Mouse (Mus musculus) T-helper 17 cell (primary cell): ENCODE measurements around the gene Ubald2.

Source experiments
- in situ Hi-C, 2 experiments: fragments of 300-600 bp; cut with MboI, MseI; formaldehyde crosslinking; loops; 1 replicate in 1 of 2; 2 replicates in 1 of 2; pipeline ENCODE4 v1.15.1; 2025; ENCODE audit warnings: high pct_unique_total_duplicates in 2 of 2

Ubald2 gene

DNA sequence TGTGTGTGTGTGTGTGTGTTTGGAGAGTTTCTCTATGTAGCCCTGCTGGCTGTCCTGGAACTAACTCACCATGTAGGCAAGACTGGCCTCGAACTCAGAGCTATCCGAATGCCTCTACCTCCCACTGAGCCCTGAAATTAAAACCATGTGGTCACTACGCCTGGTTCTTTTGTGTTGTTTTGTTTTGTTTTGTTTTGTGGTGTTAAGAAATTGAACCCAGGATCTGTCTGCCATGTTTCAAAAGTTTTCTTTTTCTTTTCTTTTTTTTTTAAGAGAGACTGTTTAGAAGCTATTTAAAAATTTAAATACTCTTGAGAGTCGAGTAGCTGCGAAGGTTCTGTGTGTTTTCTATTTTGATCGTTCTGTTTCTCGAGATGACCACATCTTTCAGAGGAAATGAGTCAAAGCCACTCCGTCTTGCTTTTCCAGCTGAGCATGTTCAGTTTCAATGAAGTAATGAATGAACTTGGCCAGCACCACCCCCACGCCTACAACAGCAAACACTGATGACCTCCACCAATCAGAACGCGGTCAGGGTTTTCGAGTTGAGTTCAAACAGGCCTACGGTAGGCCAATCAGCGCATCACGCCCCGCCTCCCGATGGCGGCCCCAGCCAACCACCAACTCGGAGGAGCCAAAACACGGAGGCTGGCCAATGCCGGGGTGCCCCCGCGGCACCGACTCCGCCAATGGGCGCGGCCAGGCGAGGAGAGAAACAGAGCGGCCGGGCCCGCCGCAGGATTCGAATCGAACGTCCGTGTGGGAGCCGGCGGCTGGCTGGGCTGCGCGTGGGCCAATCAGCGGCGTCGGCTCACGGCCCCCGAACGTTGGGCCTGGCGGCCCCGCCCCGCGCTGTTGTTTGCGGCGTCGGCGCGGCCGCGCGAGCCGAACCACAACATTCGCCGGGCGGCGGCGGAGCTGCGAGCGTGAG is at the start of gene Ubald2:
Gene Ubald2 (plus strand): TSS at position 739 of the 931 bp plus-strand sequence.
- in situ Hi-C loops = loop anchor here in 1 of 2 experiments (25.0 kb wide), 1 partner anchor 879 kb away; no protein-coding TSS in a partner anchor

DNA sequence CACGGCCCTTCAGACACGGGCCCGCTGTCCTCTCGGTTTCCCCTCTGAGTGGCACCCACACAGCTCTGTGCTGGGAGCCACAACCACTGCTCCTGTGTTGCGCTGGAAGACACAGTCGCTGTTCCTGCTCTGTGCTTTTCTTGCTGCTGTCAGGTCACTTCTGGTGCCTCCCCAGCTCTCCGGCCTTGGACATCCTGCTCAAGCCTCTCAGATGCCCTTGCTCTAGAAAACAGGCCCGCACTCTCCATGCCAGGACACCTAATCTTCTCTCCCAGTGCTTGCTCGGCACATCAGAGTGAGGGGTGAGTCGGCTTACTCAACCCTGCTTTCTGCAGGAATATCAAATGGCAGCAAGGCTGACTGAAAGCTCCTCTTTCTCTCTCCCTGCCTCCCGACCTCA is 49.7 kb upstream of the Ubald2 start:
- in situ Hi-C loops = loop anchor here in 1 of 2 experiments (10.0 kb wide), 1 partner anchor 1581 kb away; no protein-coding TSS in a partner anchor

DNA sequence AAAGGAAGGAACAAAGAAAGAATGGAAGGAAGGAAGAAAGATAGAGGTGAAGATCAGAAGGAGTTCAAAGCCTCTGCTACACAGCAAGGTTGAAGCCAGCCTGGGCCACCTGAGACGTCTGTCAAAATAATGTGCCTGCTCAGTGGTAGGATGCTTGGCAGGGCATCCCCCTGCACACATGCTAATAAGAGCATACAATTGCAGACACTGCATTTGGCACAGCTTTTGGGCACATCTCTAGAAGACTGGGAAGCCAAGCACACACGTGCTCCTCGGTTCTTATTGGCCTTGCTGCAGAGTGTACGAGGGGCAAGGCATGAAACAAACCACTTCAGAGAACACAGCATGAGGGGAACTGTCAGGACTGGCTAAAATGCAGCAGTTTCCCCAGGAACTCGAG is 47.9 kb upstream of the Ubald2 start:
- in situ Hi-C loops = loop anchor here in 1 of 2 experiments (10.0 kb wide), 1 partner anchor 1579 kb away; no protein-coding TSS in a partner anchor

DNA sequence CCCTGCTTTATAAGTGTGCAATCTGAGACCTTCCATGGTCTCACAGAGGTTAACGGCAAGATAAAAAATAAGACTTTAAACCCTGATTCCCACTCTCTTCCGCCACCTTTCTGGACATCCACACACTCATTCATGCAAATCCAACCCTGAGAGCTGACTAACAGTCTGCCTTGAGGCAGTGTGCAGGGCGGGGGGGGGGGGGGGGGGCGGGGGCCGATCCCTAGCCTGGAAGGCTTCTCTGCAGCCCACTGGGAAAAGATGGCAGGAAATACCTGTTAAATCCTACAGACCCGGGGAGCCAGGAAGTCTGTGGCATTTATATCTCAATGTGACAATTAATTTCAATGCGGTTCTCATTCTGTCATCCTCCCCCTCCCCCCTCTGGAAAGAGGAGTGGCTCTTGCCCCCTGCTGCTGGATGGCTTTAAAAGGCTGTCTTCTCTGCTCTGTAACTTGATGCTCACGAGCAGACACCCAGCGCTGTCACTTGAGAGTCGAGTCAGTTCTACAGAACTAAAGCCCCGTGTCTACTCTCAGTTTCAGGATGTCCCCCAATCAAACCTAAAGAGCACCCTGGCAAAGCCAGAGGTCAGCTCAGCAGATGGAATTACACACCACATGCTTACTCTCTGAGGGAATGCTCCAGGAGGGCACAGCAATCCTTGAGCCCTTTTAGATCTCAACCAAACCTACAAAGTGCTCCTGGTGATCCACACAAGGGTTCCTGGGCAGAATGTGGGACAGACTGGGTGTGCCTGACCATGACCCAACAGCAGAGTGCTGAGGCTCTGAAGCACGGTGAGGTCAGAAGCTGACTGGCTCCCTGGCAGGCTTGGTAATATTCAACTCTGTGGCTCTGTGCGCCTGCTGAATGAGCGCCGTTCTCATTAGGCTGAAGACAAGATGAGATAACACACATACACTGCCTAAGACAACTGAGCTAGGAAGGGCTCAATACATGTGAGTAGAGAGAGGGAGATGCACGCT is 46.5 kb upstream of the Ubald2 start:
- in situ Hi-C loops = loop anchor here in 1 of 2 experiments (10.0 kb wide), 1 partner anchor 1577 kb away; no protein-coding TSS in a partner anchor

DNA sequence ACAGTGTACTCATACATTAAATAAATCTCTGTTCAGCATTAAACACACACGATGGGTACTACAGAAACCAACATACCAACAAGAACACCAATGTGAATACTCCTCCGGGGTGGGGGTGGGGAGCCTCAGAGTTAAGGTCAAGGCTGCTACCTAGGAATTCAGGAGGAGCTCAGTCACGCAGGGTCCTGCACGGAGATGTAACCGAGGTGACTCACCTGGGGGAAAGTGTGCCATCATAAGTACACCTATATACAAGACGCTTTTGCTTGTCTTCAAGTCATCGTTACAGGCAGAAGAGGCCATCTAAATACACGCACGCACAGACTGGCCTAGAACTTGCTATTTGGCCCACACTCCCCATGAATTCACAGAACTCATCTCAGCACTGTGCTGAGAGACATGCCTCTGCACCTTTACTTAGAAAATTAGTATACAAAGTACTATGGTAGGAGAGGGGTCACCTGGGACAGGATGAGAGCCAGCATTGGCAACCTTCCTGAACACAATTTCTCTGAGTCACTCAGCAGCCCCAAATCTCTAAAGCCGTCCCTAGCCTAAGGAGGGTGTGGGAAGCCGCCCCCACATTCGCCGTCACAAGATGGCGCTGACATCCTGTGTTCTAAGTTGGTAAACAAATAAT is 44.9 kb upstream of the Ubald2 start:
- in situ Hi-C loops = loop anchor here in 1 of 2 experiments (10.0 kb wide), 1 partner anchor 1576 kb away; no protein-coding TSS in a partner anchor

DNA sequence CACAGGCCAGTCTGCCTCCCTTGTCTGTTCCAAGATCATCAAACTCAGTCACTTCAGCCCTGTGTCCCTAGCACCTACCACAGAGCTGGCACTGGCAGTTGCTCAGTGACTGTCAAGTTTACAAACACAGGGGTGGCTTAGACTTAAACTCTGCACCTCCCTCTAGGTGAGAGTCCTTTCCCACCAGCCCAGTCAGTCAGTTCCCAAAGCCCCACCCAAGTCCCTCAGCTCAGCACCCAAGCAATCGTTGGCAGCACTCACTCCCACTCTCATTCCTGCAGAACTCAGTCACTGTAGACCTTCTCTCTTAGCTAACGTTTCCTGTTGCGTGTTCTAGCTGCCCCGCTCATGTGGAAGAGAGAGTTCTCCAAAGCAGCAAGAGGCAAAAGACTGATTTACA is 39.1 kb upstream of the Ubald2 start:
- in situ Hi-C loops = loop anchor here in 1 of 2 experiments (5.0 kb wide), 1 partner anchor 48 kb away; no protein-coding TSS in a partner anchor

DNA sequence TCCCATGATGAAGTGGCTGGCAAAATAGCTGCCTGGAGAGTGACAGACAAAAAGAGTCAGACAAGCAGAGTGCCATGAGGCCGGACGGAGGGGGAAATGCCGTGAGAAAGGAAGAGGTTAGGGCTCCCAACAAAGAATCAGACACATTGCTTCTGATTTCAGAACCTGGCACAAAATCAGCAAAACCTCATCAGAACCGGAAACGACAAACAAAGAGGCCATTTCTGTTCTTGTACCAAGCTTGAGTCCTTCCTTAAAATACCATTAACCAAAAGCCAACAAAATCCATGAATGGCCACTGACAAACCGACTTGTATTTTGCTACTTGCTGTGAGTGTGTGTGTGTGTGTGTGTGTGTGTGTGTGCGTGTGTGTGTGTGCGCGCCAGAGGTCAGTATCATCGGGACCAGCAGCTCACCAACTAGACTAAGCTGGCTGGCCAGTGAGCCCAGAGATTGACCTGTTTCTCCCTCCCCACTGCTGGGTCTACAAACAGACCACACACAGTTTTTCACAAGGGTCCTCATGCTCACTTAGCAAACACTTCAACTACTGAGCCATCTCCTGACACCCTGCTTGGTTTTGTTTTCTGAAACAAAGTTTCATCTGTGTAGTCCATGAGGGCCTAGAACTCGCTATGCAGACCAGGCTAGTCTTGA is 37.5 kb upstream of the Ubald2 start:
- in situ Hi-C loops = loop anchor here in 1 of 2 experiments (5.0 kb wide), 1 partner anchor 46 kb away; no protein-coding TSS in a partner anchor

DNA sequence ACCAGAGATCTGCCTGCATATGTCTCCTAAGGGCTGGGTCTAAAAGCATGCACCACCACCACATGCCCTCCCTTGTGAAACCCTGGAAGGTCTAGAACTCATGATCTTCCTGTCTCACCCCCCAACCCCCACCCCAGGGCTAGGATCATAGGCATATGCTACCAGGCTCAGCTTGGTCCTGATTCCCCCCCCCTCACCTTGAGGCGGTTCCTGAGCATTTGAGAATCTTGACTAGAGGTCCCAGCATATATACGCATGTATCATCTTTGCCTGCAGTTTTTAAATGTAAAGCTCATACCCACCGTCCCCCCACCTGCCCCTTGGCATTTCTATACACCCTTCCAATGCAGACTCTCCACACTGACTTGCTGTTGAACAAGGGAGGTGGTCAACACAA is 37.0 kb upstream of the Ubald2 start:
- in situ Hi-C loops = loop anchor here in 1 of 2 experiments (5.0 kb wide), 1 partner anchor 45 kb away; no protein-coding TSS in a partner anchor

DNA sequence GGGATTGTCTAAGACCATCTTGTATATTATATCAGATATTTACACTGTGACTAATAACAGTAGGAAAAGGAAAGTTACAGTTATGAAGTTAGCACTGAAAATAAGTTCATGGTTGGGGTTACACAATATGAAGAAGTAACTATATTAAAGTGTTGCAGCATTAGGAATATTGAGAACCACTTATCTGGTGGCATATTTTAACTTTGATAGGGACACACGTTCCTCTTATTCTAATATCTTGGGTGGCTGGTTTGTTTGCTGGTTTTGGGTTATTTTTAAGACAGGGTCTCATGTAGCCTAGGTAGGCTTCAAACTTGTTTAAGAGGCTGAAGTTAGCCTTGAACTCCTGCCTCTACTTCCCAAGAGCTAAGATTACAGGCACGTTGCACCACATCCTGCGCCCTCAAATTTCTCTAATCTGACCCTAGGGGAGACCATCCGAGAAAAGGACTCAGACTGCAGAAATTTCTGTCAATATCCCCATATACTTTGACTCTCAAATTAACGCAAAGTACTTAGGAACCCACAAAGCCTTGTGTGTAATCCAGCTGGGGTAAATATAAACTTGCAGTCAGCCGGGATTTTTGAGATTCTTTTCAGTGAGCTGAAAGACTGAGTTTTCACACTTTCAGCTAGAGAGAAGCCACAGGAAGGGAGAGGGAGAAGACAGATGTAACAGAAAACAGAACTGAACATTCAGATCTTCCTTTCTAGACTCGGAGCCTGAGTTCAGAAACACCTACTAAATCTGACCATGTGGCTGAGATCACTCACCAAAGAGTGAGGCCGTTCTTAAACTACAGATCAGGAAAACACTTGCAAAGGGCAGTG is 36.2 kb upstream of the Ubald2 start:
- in situ Hi-C loops = loop anchor here in 1 of 2 experiments (5.0 kb wide), 1 partner anchor 45 kb away; no protein-coding TSS in a partner anchor

DNA sequence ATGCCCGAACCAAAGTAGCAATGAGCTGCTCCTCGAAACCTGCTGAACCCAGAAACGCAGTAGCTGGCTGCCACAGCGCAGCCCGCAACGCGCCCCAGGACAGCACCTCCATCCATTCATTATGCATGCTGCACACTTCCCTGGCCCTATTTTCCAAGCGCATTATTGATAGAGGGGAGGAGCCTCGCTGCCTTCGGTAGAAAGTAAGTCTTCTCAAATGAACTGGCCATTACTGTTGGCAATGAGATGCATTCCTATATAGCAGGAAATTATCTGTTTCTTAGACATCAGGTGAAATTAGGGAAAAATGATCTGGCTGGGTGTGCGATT is 35.6 kb upstream of the Ubald2 start:
- in situ Hi-C loops = loop anchor here in 1 of 2 experiments (5.0 kb wide), 1 partner anchor 44 kb away; no protein-coding TSS in a partner anchor

DNA sequence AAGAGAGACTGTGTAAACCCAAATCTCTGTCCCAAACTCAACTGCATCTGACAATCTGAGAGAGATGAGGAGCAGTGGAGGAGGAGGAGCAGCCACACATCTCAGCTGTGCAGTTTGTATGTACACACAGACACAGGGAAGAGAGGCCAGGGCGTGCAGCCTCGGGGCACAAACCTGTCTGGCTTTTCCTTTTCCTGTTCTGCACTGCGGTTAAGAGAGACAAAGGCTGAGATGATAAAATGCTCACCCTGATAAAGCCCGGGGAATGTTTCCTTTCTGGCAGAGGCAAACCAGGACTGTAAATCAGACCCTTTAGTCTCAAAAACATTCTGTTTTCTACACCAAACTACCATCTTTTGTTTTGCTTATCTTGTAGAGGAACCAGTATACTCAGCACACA is 33.3 kb upstream of the Ubald2 start:
- in situ Hi-C loops = loop anchor here (25.0 kb wide), 4 partner anchors 937 to 1937 kb away; partner anchors contain the start of genes Cep295nl (in 1 of the 2), Cyth1 (in 1 of the 2), Nat9 (in 1 of the 2) and Tmem104 (in 1 of the 2)

DNA sequence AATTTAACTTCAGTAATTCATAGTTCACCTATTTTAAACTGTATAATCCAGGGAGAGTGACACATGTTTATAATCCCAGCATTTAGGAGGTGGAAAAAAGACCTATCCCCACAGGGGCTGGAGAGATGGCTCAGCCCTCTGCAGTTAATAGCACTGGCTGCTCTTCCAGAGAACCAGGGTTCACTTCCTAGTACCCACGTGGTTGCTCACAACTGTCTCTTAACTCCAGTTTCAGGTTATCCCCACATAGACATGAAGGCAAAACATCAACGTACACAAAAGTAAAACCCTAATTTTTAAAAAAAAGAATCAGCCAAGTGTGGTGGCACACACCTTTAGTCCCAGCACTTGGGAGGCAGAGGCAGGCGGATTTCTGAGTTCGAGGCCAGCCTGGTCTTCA is 28.3 kb upstream of the Ubald2 start:
- in situ Hi-C loops = loop anchor here (25.0 kb wide), 4 partner anchors 932 to 1932 kb away; partner anchors contain the start of genes Cep295nl (in 1 of the 2), Cyth1 (in 1 of the 2), Nat9 (in 1 of the 2) and Tmem104 (in 1 of the 2)

DNA sequence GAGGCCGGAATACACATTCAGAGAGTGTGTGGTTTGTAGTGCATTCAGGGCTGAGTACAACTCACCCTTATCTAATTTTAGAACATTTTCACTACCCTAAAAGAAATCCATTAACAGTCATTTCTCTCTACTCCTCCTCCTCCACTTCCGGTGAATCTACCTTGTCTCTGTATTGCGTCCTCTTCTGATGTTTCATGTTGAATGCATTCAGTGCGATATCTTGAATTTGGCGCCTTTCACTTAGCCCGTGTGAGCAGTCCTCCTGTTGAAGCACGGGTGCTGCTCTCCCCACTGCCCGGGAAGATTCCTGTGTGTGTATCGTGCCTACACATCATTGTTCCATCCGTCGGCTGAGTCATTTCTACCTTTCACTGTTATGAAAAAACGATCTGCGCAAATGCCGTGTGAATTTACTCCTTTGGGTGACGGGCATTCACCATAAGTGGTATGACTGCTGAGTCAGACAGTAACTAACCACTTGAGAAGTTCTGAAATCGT is 27.6 kb upstream of the Ubald2 start:
- in situ Hi-C loops = loop anchor here (25.0 kb wide), 4 partner anchors 931 to 1931 kb away; partner anchors contain the start of genes Cep295nl (in 1 of the 2), Cyth1 (in 1 of the 2), Nat9 (in 1 of the 2) and Tmem104 (in 1 of the 2)

DNA sequence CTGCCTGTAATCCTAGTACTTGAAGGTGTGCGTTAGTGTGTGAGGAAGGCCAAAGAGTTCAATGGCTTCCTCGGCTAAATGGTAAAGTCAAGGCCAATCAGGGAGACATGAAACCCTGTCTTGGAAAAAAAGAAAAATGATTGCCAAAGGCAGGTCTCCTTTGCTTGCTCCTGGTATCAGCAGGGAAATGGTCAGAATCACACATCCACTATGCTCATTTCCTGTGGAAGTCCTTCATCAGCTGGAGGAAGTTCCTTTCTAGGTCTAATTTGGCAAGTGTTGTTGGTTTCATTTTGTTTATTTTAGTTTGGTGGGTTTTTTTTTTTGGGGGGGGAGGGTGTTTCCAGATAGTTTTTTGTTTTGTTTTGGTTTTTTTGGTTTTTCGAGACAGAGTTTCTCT is 24.9 kb upstream of the Ubald2 start:
- in situ Hi-C loops = loop anchor here (25.0 kb wide), 4 partner anchors 928 to 1928 kb away; partner anchors contain the start of genes Cep295nl (in 1 of the 2), Cyth1 (in 1 of the 2), Nat9 (in 1 of the 2) and Tmem104 (in 1 of the 2)

DNA sequence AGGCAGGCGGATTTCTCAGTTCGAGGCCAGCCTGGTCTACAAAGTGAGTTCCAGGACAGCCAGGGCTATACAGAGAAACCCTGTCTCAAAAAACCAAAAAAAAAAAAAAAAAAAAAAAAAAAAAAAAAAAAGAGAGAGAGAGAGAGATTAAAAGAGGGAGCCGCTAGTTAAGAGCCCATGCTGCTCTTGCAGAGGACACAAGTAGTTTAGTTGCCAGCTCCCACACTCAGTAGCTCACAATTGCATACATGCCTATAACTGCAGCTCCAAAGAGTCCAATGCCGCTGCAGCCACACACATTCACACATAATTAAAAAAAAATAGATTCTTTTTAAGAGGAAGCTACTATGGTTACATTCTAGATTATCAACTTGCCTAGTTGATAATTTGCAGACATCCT is 23.5 kb upstream of the Ubald2 start:
- in situ Hi-C loops = loop anchor here (25.0 kb wide), 4 partner anchors 927 to 1927 kb away; partner anchors contain the start of genes Cep295nl (in 1 of the 2), Cyth1 (in 1 of the 2), Nat9 (in 1 of the 2) and Tmem104 (in 1 of the 2)

DNA sequence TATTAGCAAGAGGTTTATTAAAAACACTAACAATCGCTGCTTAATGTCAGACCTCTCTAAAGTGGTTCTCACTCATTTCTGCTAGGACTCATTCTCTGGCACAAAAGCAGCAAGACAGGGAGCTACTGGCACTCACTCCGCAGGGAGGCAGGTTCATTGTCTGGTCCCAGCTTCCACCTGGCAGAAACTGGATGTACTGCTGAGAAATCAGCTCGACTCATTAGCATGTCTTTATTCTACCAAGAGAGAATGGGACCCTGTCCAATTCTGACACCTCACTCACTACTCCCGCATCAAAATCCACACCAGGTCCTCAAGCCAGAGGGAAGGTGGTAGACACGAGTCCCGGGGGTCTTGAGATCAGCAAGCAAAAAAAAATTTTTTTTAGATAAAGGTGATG is 22.3 kb upstream of the Ubald2 start:
- in situ Hi-C loops = loop anchor here (25.0 kb wide), 4 partner anchors 926 to 1926 kb away; partner anchors contain the start of genes Cep295nl (in 1 of the 2), Cyth1 (in 1 of the 2), Nat9 (in 1 of the 2) and Tmem104 (in 1 of the 2)

DNA sequence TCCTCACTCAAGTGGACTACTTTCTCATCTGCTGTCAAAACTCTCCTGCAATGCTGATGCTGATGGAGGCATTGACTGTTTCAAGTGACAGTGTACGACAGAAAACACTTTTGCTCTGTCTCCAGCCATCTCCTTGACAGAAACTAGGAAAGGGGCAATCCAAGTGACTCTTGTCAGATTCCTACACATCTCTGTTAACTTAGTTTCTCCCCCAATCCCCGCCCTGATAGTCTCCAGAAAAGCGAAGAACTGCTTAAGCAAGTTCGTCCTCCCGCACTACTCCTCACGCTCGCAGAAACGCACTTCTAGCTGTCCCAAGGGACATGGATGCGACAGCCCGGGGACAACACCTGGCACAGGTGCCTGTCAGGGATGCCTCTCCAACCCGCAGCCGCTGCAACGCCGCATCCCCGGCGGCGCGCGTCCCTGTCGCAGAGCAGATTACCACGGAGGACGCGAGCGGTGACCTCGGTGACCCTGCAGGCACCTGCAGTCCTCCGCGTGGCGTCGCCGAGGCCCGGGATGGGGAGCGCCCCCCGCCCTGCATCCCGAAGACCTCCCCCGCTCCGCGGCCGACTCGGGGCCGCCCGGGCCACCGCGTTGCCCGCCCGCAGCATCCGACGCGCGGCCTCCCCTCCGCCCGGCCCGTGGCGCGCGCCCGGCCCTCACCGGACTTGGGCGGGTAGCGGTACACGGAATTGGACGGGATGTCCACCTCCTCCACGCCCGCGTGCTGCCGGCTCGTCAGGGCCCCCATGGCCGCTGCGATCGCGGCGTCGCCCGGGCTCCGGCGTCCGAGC is 21.7 kb upstream of the Ubald2 start:
- in situ Hi-C loops = loop anchor here (25.0 kb wide), 4 partner anchors 925 to 1925 kb away; partner anchors contain the start of genes Cep295nl (in 1 of the 2), Cyth1 (in 1 of the 2), Nat9 (in 1 of the 2) and Tmem104 (in 1 of the 2)
